Comparison of ENCODE assay signal across 31 mouse cellular contexts in the genomic region with DNA sequence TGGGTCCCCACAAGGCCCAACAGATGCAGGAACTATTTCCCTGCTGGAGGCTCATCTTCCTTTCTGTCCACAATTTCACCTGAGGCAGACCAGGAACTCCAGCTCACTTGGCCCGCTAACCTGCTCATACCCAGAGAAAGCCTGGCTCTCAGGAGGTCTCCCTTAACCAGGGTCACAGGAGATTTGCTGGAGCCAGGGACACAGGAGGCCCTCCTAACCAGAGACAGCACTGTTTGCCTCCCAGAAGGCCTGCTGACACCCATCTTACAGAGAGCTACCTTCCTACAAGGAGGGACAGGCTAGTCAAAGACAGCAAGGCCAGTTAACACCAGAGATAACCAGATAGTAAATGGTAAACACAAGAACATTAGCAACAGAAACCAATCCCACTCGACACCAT. TPM values are rescaled to one million over a fixed set of nuclear protein-coding genes. Genes with fewer than 3 reads are reported as not detected.
DNase-seq lines count a peak whose midpoint lies in the region; TF ChIP-seq lines count a peak whose summit lies in the region.
"Had no signal": no experiment of that assay in that cellular context is flagged by ENCODE, and none has a peak within 500 bp of the region (broad histone marks: within the 10 kb centered on the region; RNA-seq: fewer than 3 reads in every experiment).

No protein-coding gene starts in this region.

- TF ChIP-seq CTCF in spleen, adult 2 months (IDR thresholded peaks at IDR 0.05; ENCODE audit: extremely low read depth, insufficient read depth, insufficient read length, insufficient replicate concordance): no peak

- H3K4me3 ChIP-seq in spleen, adult 2 months (ENCODE audit: extremely low read depth, insufficient read depth, insufficient read length): no peak overlapping the region
- H3K4me3 ChIP-seq in limb, embryonic 10.5 days: no peak overlapping the region
- H3K4me3 ChIP-seq: embryonic facial prominence, embryonic 13.5 days; embryonic facial prominence, embryonic 15.5 days; erythroblast, embryonic 14.5 days; forebrain, embryonic 10.5 days; forebrain, embryonic 12.5 days had no signal

- TF ChIP-seq POLR2A in spleen, adult 2 months (IDR thresholded peaks at IDR 0.05; ENCODE audit: low read depth, low read length): no peak

- peak; percentile 83 for DNase-seq in heart, adult 11 months
- DNase-seq in heart, postnatal 25 days (ENCODE audit: low spot score): no peak
- no peak for DNase-seq in spleen, adult 2 months (ENCODE audit: low read depth in 1 of 2, low spot score in 2 of 2)
- DNase-seq in spleen, postnatal 4 days (ENCODE audit: low spot score in 2 of 2): no peak
- peak; percentile 22 for DNase-seq in limb, embryonic 10.5 days (ENCODE audit: low spot score)
- no peak for DNase-seq in right cerebral cortex, postnatal 10 days (ENCODE audit: low spot score in 2 of 2)
- DNase-seq: adrenal gland, adult 8-10 months; adrenal gland, postnatal 14 days; adrenal gland, postnatal 36 days; B cell, adult 2 months; cerebellum, adult 11-12 months; cerebellum, adult 2 months; cerebellum, adult 9-11 months; cerebellum, postnatal 14 days; cerebellum, postnatal 36 days; embryo, embryonic 11 days had no signal

- intact Hi-C loops in heart, postnatal 25 days (cut with DNase I): loop anchor here (1.0 kb wide), 1 partner anchor 10 kb away; no protein-coding TSS in a partner anchor

- H3K36me3 ChIP-seq in spleen, adult 2 months (ENCODE audit: control insufficient read depth, insufficient read depth, low read length): peaks cover 2% of the 10 kb centered on the region; the same call in 1 of the 2 replicates
- no peaks in the 10 kb centered on the region for H3K36me3 ChIP-seq in limb, embryonic 10.5 days
- H3K36me3 ChIP-seq: embryonic facial prominence, embryonic 13.5 days; embryonic facial prominence, embryonic 15.5 days; forebrain, embryonic 10.5 days; forebrain, embryonic 12.5 days; G1E had no signal

- no peaks in the 10 kb centered on the region for H3K9me3 ChIP-seq in limb, embryonic 10.5 days (replicated peaks)
- H3K9me3 ChIP-seq: embryonic facial prominence, embryonic 13.5 days; embryonic facial prominence, embryonic 15.5 days; forebrain, embryonic 10.5 days; forebrain, embryonic 12.5 days had no signal

- peak overlapping the region; percentile 20 for H3K27ac ChIP-seq in spleen, adult 2 months (ENCODE audit: insufficient read depth, low read length)
- H3K27ac ChIP-seq in limb, embryonic 10.5 days: no peak overlapping the region
- H3K27ac ChIP-seq: embryonic facial prominence, embryonic 13.5 days; embryonic facial prominence, embryonic 15.5 days; forebrain, embryonic 10.5 days; forebrain, embryonic 12.5 days had no signal

- peaks cover 13% of the 10 kb centered on the region; the same call in 1 of the 2 replicates for H3K4me1 ChIP-seq in spleen, adult 2 months (ENCODE audit: control insufficient read depth, insufficient read depth, insufficient read length)
- H3K4me1 ChIP-seq in limb, embryonic 10.5 days: 0 out of 2 replicates have a peak, but pooled peaks cover 4% of the 10 kb centered on the region
- H3K4me1 ChIP-seq: embryonic facial prominence, embryonic 13.5 days; embryonic facial prominence, embryonic 15.5 days had no signal

- WGBS in spleen, adult 2 months: 88% methylated on average over 2 of the region's 2 CpGs
- WGBS in limb, embryonic 10.5 days: 95% methylated on average over 2 of the region's 2 CpGs

- no peaks in the 10 kb centered on the region for H3K27me3 ChIP-seq in spleen, adult 2 months (ENCODE audit: control insufficient read depth, insufficient read depth, low read length)
- no peaks in the 10 kb centered on the region for H3K27me3 ChIP-seq in limb, embryonic 10.5 days (ENCODE audit: low read depth, poor library complexity, severe bottlenecking)
- H3K27me3 ChIP-seq: CH12.LX; embryonic facial prominence, embryonic 13.5 days; embryonic facial prominence, embryonic 15.5 days; forebrain, embryonic 12.5 days; Patski had no signal

RNA-seq across cellular contexts. Expression of a gene that starts 29.4 kb away (rescaled TPM):
- total RNA-seq in heart, postnatal 25 days (2021): under 1 TPM in 1 of 2 experiments, not detected in 1; 0.23 TPM
- polyA plus RNA-seq in spleen, adult 2 months (2012; rRNA removed): 5.0 and 9.6 TPM in 2 replicates
- polyA plus RNA-seq in limb, embryonic 10.5 days (2016; fragmentation: Nextera tagmentation; extraction: Ambion mirVana): not detected in 2 replicates
- total RNA-seq: adrenal gland, postnatal 36 days had no signal
- polyA plus RNA-seq: cerebellum, adult 2 months; embryonic facial prominence, embryonic 11.5 days; erythroblast, embryonic 14.5 days; forebrain, embryonic 10.5 days; forebrain, embryonic 14.5 days; forebrain, embryonic 16.5 days; G1E; Patski had no signal

RNA-seq across cellular contexts. Expression of a gene that starts 31.8 kb away (rescaled TPM):
- under 1 TPM in 1 of 2 experiments, not detected in 1; 0.10 TPM for total RNA-seq in heart, postnatal 25 days (2021)
- polyA plus RNA-seq in spleen, adult 2 months (2012; rRNA removed): 0.62 and 1.7 TPM in 2 replicates
- polyA plus RNA-seq in limb, embryonic 10.5 days (2016; fragmentation: Nextera tagmentation; extraction: Ambion mirVana): not detected in 2 replicates
- total RNA-seq: adrenal gland, postnatal 14 days; CH12.LX; common myeloid progenitor, adult 5-6 weeks had no signal
- polyA plus RNA-seq: activated CD4-positive, CD25-positive, alpha-beta regulatory T cell, adult 4 months; CD4-positive, CD25-positive, alpha-beta regulatory T cell, adult 4 months; cerebellum, adult 2 months; embryonic facial prominence, embryonic 11.5 days; embryonic facial prominence, embryonic 13.5 days; embryonic facial prominence, embryonic 15.5 days; forebrain, embryonic 10.5 days; forebrain, embryonic 12.5 days; forebrain, embryonic 14.5 days; forebrain, embryonic 16.5 days; G1E; Patski had no signal

RNA-seq across cellular contexts. Expression of a gene that starts 31.9 kb away (rescaled TPM):
- total RNA-seq in heart, postnatal 25 days (2021): not detected
- 0.23 and 0.53 TPM in 2 replicates for polyA plus RNA-seq in spleen, adult 2 months (2012; rRNA removed)
- not detected in 2 replicates for polyA plus RNA-seq in limb, embryonic 10.5 days (2016; fragmentation: Nextera tagmentation; extraction: Ambion mirVana)
- total RNA-seq: adrenal gland, adult 18-20 months; adrenal gland, postnatal 14 days; adrenal gland, postnatal 36 days; CH12.LX; G1E had no signal
- polyA plus RNA-seq: activated CD4-positive, CD25-positive, alpha-beta regulatory T cell, adult 4 months; CD4-positive, CD25-positive, alpha-beta regulatory T cell, adult 4 months; cerebellum, adult 2 months; embryonic facial prominence, embryonic 11.5 days; embryonic facial prominence, embryonic 13.5 days; embryonic facial prominence, embryonic 15.5 days; erythroblast, embryonic 14.5 days; forebrain, embryonic 10.5 days; forebrain, embryonic 12.5 days; forebrain, embryonic 14.5 days; forebrain, embryonic 16.5 days; G1E; Patski had no signal

RNA-seq across cellular contexts. Expression of a gene that starts 33.0 kb away (rescaled TPM):
- under 1 TPM; 0.28 to 0.42 TPM for total RNA-seq in heart, postnatal 25 days (2021)
- 16.3 and 22.9 TPM in 2 replicates for polyA plus RNA-seq in spleen, adult 2 months (2012; rRNA removed)
- 0.59 and 0.62 TPM in 2 replicates for polyA plus RNA-seq in limb, embryonic 10.5 days (2016; fragmentation: Nextera tagmentation; extraction: Ambion mirVana)
- polyA plus RNA-seq: erythroblast, embryonic 14.5 days; G1E; Patski had no signal

Comparison
In these comparisons a context has a peak if more than half of its experiments do, and no peak if none do; other contexts are left out.
1. DNase-seq: peak in heart, adult 11 months (single experiment) and limb, embryonic 10.5 days (single experiment); none in heart, postnatal 25 days (single experiment), spleen, adult 2 months (0 of 2), spleen, postnatal 4 days (0 of 2) and right cerebral cortex, postnatal 10 days (0 of 2).